Mouse (Mus musculus) limb, embryonic 15.5 days (tissue): Measurements from ENCODE around the gene Clec10a. TPM values are rescaled to one million over a fixed set of nuclear protein-coding genes. Genes with fewer than 3 reads are reported as not detected.
"Not testable (repeated sequence)": the region's sequence is repeated elsewhere in the genome, so short reads cannot be mapped to it uniquely, and the experiment has no call there.

Experiments used
- ATAC-seq: fragments of 200-750 bp; cut with Nextera tagmentation; 2 replicates; pipeline ENCODE4 v1.8.0; 2017; ENCODE audit warnings: low read depth, moderate TSS enrichment; ENCODE audit not compliant: insufficient number of reproducible peaks, low FRiP score, low TSS enrichment
- H3K27ac ChIP-seq: fragments of 300-500 bp; sonication (generic); 2 replicates; pipeline ENCODE4 v1.5.1; 2015; ENCODE audit warnings: moderate library complexity, mild to moderate bottlenecking, inconsistent platforms
- H3K27me3 ChIP-seq: fragments of 300-500 bp; sonication (generic); 2 replicates; pipeline ENCODE4 v1.6.1; 2015; ENCODE audit warnings: inconsistent platforms
- H3K36me3 ChIP-seq: fragments of 300-500 bp; sonication (generic); 2 replicates; pipeline ENCODE4 v1.6.1; 2015; ENCODE audit warnings: inconsistent platforms
- H3K4me1 ChIP-seq: fragments of 300-500 bp; sonication (generic); 2 replicates; pipeline ENCODE4 v1.6.1; 2015; ENCODE audit warnings: inconsistent platforms
- H3K4me2 ChIP-seq: fragments of 300-500 bp; sonication (generic); 2 replicates; pipeline ENCODE4 v1.6.1; 2015; ENCODE audit warnings: mild to moderate bottlenecking, inconsistent platforms
- H3K4me3 ChIP-seq: fragments of 300-500 bp; sonication (generic); 2 replicates; pipeline ENCODE4 v1.5.1; 2015; ENCODE audit warnings: mild to moderate bottlenecking, inconsistent platforms
- H3K9ac ChIP-seq: fragments of 300-500 bp; sonication (generic); 2 replicates; pipeline ENCODE4 v1.6.1; 2015; ENCODE audit warnings: inconsistent platforms
- H3K9me3 ChIP-seq: fragments of 300-500 bp; sonication (generic); 2 replicates; pipeline ENCODE4 v1.6.1; 2016; ENCODE audit warnings: inconsistent platforms
- WGBS: fragments of 180-500 bp; shearing (Covaris S2); methylation state at CpG from one replicate; pipeline ENCODE4 v1.1.7; 2015; 5-methylcytosine and 5-hydroxymethylcytosine counted together
- polyA plus RNA-seq: library from polyadenylated mRNA; unstranded; fragments of >200 nt; fragmentation: Nextera tagmentation; extraction: Ambion mirVana; gene quantifications from 2 replicates; pipeline ENCODE4 v1.2.1, GENCODE M21; 2015

The Clec10a gene
- polyA plus RNA-seq, 1 experiment from 2014 or later = 1.8 TPM

DNA sequence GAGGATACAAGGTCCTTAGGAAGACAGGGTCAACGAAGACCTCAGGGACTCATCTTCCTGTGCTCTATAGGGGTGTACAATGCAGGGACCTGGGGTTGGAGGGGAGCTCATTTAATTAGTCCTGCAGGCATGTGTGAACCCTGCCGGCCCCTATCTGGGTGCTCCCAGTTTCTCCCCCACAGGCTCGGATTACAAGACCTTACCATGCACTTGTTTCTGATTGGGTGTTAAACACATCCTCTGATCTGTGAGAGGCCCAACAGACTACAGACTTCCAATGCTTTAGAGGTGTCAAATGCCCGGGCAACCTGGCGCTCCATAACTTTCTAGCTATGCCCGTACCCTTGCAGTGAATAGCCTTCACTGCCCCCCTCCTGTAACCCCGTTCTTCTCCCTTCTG, 12.1 kb downstream of the Clec10a start:
- Histone ChIP-seq H3K4me2 (no peak overlapping the region), H3K4me1 (no peaks in the 10 kb centered on the region), H3K36me3 (no peaks in the 10 kb centered on the region), H3K9me3 (no peaks in the 10 kb centered on the region), H3K4me3 (no peak overlapping the region), H3K27me3 (no peaks in the 10 kb centered on the region), H3K9ac (no peak overlapping the region), H3K27ac (no peak overlapping the region)
- ATAC-seq = no peak
- 37% methylated on average over 7 of the region's 7 CpGs for WGBS

DNA sequence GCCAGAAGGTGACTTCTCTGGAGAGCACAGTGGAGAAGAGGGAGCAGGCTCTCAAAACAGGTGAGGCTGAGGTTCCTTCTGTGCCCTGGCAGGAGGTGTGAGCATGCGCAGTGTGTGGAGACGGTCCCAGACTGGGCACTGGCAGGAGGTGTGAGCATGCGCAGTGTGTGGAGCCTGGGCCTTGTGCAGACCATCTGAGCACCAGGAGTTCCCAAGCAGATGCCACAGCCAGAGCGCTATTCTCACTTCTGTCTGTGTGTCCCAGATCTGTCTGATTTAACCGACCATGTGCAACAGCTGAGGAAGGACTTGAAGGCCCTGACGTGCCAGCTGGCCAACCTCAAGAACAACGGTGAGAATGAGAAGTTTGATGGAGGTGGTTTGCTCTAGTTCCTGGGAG, 13.5 kb downstream of the Clec10a start:
- H3K27me3 ChIP-seq, H3K9ac ChIP-seq, ATAC-seq, H3K4me3 ChIP-seq, H3K4me2 ChIP-seq, H3K27ac ChIP-seq, H3K36me3 ChIP-seq, H3K9me3 ChIP-seq, H3K4me1 ChIP-seq: not testable (repeated sequence)
- WGBS = 89% methylated on average over 7 of the region's 7 CpGs

DNA sequence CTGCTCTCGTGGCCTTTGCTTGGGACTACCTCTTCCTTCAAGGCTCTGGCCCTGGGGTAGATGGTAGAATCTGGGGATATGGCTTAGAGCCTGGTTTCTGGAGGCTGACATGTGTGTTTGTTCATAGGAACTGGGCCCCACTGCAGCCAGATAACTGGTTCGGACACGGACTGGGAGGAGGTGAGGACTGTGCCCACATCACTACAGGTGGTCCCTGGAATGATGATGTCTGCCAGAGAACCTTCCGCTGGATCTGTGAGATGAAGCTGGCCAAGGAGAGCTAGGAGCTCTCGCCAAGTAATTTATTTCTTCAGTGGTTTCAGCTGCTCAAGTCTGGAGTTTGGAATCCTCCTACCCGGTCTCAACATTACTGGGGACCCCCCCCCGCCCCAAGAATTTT, 14.3 kb downstream of the Clec10a start:
- Histone ChIP-seq H3K9me3 (no peaks in the 10 kb centered on the region), H3K27ac (no peak overlapping the region), H3K36me3 (no peaks in the 10 kb centered on the region), H3K9ac (no peak overlapping the region), H3K4me1 (no peaks in the 10 kb centered on the region), H3K4me3 (no peak overlapping the region), H3K27me3 (no peaks in the 10 kb centered on the region), H3K4me2 (no peak overlapping the region)
- ATAC-seq = no peak
- 67% methylated on average over 7 of the region's 7 CpGs for WGBS

DNA sequence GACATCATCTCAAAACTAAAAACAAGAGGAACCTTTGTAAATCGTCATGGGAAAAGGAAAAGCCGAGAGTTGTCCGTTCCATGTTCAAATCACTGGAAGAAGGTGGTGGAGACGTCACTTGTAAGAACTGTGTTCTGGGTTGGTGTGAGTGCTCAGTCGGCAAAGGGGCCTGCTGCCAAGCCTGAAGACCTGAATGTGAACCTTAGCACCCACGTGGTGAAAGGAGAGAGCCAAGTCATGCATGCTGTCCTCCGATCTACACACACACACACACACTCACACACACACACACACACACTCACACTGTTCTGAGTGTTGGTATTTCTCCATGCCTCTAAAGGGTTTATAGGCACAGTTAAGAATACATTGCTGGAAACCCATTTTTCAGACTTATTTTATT, 15.2 kb downstream of the Clec10a start:
- no peak for ATAC-seq
- WGBS = 79% methylated on average over 7 of the region's 7 CpGs
- no peak overlapping the region for H3K27ac ChIP-seq

DNA sequence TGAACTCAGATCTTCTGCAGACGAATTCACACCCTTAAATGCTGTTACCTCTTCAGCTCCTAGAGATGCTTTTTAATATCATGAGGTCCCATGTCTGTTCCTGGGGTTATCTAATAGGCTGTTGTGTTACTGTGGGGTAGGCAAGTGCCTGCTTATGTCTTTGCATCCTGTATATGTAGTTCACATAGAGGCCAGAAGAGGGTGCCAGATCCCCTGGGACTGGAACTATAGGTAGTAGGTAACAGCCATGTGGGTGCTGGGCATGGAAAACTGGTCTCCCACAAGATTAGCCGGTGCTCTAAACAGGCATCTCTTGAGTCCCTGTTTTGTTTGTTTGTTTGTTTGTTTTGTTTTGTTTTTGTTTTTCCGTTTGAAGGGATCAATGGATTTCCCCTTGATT, 15.8 kb downstream of the Clec10a start:
- no peak overlapping the region for H3K4me3 ChIP-seq
- ATAC-seq = no peak
- H3K36me3 ChIP-seq = no peaks in the 10 kb centered on the region
- no peak overlapping the region for H3K4me2 ChIP-seq
- no peaks in the 10 kb centered on the region for H3K4me1 ChIP-seq
- no peak overlapping the region for H3K27ac ChIP-seq
- no peak overlapping the region for H3K9ac ChIP-seq
- no peaks in the 10 kb centered on the region for H3K27me3 ChIP-seq
- H3K9me3 ChIP-seq = no peaks in the 10 kb centered on the region
- WGBS = 52% methylated on average over 3 of the region's 3 CpGs

More for the DNA sequence above, 15.2 kb downstream of the Clec10a start:
- H3K27me3 ChIP-seq = no peaks in the 10 kb centered on the region
- H3K9me3 ChIP-seq = no peaks in the 10 kb centered on the region
- H3K36me3 ChIP-seq = no peaks in the 10 kb centered on the region
- no peak overlapping the region for H3K4me2 ChIP-seq
- H3K4me1 ChIP-seq = no peaks in the 10 kb centered on the region
- no peak overlapping the region for H3K4me3 ChIP-seq
- H3K9ac ChIP-seq = no peak overlapping the region

DNA sequence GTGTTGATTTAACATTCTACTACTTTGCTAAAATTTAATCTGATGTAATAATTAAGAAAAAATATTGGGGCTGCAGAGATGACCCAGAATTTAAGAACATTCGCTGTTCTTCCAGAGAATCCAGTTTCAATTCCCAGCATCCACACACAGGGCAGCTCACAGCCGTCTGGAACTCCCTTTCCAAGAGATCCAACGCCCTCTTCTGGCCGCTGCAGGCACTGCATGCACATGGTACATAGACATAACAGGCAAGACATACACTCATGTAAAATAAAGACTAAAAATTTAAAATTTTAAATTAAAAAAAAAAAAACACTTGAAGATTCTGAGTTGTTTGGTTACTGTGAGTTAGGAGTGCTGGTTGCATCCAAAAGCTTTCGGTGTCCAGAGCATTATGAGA, 16.3 kb downstream of the Clec10a start:
- Histone ChIP-seq H3K9ac (no peak overlapping the region), H3K4me1 (no peaks in the 10 kb centered on the region), H3K27me3 (no peaks in the 10 kb centered on the region), H3K36me3 (no peaks in the 10 kb centered on the region), H3K4me2 (no peak overlapping the region), H3K4me3 (no peak overlapping the region), H3K27ac (no peak overlapping the region), H3K9me3 (no peaks in the 10 kb centered on the region)
- WGBS = 52% methylated on average over 5 of the region's 5 CpGs
- ATAC-seq = no peak

DNA sequence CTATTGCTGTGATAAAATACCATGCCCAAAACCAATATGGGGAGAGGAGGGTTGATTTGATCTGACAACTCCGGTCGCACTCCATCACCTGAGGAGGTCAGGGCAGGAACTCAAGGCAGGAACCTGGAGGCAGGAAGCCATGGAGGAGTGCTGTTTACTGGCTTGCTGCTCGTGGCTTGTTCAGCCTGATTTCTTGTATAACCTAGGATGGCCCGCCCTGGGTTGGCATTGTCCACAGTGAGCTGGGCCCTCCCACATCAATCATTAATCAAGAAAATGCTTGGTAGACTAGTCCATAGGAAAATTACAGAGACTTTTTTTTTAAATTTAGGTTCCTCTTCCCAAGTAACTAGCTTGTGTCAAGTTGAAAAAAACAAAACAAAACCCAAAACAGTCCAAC, 18.5 kb downstream of the Clec10a start:
- no peak for ATAC-seq
- no peak overlapping the region for H3K9ac ChIP-seq
- no peaks in the 10 kb centered on the region for H3K4me1 ChIP-seq
- no peaks in the 10 kb centered on the region for H3K27me3 ChIP-seq
- H3K4me3 ChIP-seq = no peak overlapping the region
- WGBS = 84% methylated on average over 4 of the region's 4 CpGs
- H3K36me3 ChIP-seq = no peaks in the 10 kb centered on the region
- no peaks in the 10 kb centered on the region for H3K9me3 ChIP-seq
- no peak overlapping the region for H3K4me2 ChIP-seq
- H3K27ac ChIP-seq = no peak overlapping the region

DNA sequence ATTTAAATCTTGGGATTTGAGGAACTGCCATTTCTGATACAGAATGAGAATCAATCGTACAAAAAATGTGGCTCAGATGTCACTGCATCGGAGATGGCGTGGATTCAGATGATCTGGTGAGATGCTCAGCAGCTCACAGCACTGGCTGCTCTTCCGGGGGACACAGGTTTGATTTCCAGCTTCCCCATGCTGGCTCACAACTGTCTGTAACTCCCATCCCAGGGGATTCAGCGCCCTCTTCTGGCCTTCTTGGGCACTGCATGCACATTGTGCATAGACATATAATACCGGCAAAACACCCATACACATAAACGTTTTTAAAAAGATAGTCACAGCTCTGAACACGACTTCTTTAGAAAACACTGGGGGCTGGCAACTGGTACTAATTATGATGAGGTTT, 21.6 kb downstream of the Clec10a start:
- no peak overlapping the region for H3K4me2 ChIP-seq
- no peaks in the 10 kb centered on the region for H3K9me3 ChIP-seq
- H3K27ac ChIP-seq = no peak overlapping the region
- no peaks in the 10 kb centered on the region for H3K27me3 ChIP-seq
- WGBS = 73% methylated on average over 8 of the region's 8 CpGs
- no peak overlapping the region for H3K9ac ChIP-seq
- no peak for ATAC-seq
- H3K4me3 ChIP-seq = no peak overlapping the region
- H3K4me1 ChIP-seq = no peaks in the 10 kb centered on the region
- no peaks in the 10 kb centered on the region for H3K36me3 ChIP-seq

DNA sequence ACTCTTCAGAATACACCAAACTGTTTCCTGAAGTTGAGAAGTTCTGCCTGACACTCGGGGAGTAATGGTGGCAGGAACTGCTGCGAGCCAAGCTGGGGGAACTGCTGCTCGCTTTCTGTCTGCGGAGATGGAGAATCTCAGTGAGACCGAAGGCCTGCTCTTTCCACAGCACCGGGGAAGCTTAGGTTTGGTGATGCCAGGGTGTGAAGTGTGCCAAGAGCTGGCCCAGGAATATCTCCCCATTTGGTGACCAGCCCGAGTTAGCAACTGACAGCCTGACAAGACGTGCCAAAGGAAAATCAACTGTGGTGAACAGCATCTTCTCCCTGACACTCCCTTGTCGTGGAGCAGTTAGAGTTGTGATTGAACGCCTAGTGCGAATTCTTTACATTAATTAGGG, 22.3 kb downstream of the Clec10a start:
- no peak overlapping the region for H3K4me3 ChIP-seq
- no peak overlapping the region for H3K9ac ChIP-seq
- no peak overlapping the region for H3K27ac ChIP-seq
- no peaks in the 10 kb centered on the region for H3K9me3 ChIP-seq
- no peaks in the 10 kb centered on the region for H3K4me1 ChIP-seq
- no peaks in the 10 kb centered on the region for H3K27me3 ChIP-seq
- no peak for ATAC-seq
- H3K36me3 ChIP-seq = no peaks in the 10 kb centered on the region
- 83% methylated on average over 11 of the region's 11 CpGs for WGBS
- no peak overlapping the region for H3K4me2 ChIP-seq

DNA sequence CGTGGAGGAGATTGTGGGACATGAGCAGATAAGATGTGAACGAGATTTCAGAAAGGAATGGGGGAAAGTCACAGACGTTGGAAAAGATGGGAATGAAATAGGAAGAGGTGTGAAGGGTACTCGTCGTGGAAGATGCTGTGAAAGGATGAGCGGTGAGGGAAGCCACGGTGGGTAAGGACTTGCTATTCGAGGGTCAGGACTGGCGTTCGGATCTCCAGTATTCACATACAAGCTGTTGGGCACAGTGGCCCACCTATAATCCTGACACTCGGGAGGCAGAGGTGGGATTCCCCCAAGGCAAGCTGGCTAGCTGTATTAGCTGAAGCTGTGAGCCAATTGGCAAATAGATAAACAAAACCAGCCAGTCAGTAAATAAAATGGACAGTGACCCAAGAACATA, 22.8 kb downstream of the Clec10a start:
- H3K9ac ChIP-seq = no peak overlapping the region
- H3K36me3 ChIP-seq = no peaks in the 10 kb centered on the region
- no peak overlapping the region for H3K4me2 ChIP-seq
- no peak overlapping the region for H3K27ac ChIP-seq
- no peak for ATAC-seq
- no peaks in the 10 kb centered on the region for H3K4me1 ChIP-seq
- no peak overlapping the region for H3K4me3 ChIP-seq
- H3K27me3 ChIP-seq = no peaks in the 10 kb centered on the region
- WGBS = 76% methylated on average over 11 of the region's 11 CpGs
- H3K9me3 ChIP-seq = no peaks in the 10 kb centered on the region

DNA sequence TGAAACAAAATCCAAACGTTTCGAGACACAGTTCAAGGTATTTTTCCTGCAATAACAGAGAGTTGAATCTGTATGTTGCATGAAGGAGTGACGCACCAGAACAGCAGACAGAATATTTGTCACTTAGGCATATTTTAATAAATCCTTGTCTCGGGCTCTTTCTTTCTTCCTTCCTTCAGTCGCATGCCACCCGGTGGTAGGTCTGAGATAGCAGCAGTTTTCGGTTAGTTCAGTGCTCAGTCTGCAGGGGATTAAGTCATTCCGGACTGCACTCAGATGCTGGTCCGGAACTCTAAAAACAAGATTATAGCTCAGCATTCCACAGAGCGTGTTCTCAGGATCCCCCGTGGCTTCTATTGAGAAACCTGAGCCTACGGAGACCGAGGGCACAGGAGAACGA, 23.4 kb downstream of the Clec10a start:
- Histone ChIP-seq H3K36me3 (no peaks in the 10 kb centered on the region), H3K9ac (no peak overlapping the region), H3K4me2 (no peak overlapping the region), H3K4me3 (no peak overlapping the region), H3K4me1 (no peaks in the 10 kb centered on the region), H3K9me3 (no peaks in the 10 kb centered on the region), H3K27me3 (no peaks in the 10 kb centered on the region), H3K27ac (no peak overlapping the region)
- ATAC-seq = no peak
- whole genome bisulfite sequencing = 27% methylated on average over 14 of the region's 14 CpGs

DNA sequence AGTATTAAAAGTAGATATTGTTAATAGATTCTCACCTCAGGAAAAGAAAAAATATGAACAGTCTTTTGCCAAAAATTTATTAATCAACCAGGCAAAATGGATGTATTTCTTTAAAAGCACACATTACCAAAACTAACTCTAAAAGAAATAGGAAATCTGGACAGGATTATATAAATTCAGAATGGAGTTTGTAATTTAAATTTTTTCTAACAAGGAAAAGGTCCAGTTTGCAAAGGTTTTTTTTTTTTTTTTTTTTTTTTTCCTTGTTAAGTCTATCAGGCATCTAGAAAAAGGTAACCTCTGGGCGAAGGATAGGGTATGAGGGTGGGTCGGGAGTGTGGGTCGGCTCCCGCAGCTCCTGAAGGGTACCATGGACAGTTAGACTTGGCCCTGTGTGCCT, 24.5 kb downstream of the Clec10a start:
- Histone ChIP-seq H3K9me3 (no peaks in the 10 kb centered on the region), H3K4me3 (no peak overlapping the region), H3K27ac (no peak overlapping the region), H3K9ac (no peak overlapping the region), H3K27me3 (no peaks in the 10 kb centered on the region), H3K4me2 (no peak overlapping the region), H3K36me3 (no peaks in the 10 kb centered on the region), H3K4me1 (no peaks in the 10 kb centered on the region)
- WGBS = 92% methylated on average over 4 of the region's 4 CpGs
- ATAC-seq = no peak

DNA sequence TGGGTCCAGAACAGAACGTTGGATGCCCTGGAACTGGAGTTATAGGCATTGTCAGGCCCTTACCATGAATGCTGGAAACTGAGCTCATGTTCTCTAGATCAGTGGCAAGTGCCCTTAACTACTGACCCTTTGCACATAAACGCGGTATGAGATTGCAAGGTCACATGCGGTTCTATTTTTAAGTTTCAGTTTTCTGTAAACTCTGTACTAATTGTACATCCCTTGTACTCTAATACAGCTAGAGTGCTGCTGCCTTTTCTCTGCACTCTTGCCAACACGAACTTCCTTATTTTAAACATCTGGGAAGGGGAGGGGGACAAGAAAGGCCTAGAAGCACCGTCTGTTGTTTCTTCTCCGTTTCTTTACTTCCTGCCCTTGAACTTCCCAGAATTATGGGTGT, 29.1 kb downstream of the Clec10a start:
- Histone ChIP-seq H3K9ac (no peak overlapping the region), H3K36me3 (no peaks in the 10 kb centered on the region), H3K27me3 (no peaks in the 10 kb centered on the region), H3K9me3 (no peaks in the 10 kb centered on the region), H3K4me3 (no peak overlapping the region), H3K4me1 (peaks cover 3% of the 10 kb centered on the region; the same call in 1 of the 2 replicates), H3K4me2 (no peak overlapping the region), H3K27ac (no peak overlapping the region)
- ATAC-seq = no peak
- WGBS = 66% methylated on average over 7 of the region's 7 CpGs
